Mouse (Mus musculus) heart, postnatal 36 days (tissue): ENCODE data around the gene Rtn4r. TPM values are rescaled to one million over a fixed set of nuclear protein-coding genes. Genes with fewer than 3 reads are reported as not detected.
"Not testable (repeated sequence)": the region's sequence is repeated elsewhere in the genome, so short reads cannot be mapped to it uniquely, and the experiment has no call there.

Experiments used
- DNase-seq, 2 experiments: peaks; one replicate each; pipeline ENCODE4 v3.0.0; 2021 to 2022
- intact Hi-C: fragments of 180-260 bp; cut with DNase I; formaldehyde crosslinking; loops from one replicate; pipeline ENCODE4 v1.15.1; 2025
- microRNA-seq, 2 experiments: library from miRNA; unstranded; fragments of <30 nt; microRNA quantifications; one replicate each; pipeline ENCODE4 v1.2.0; 2021; ENCODE audit warnings: borderline number of aligned reads in 2 of 2
- total RNA-seq, 2 experiments: library from RNA; stranded (reverse); gene quantifications; 2 replicates each; pipeline ENCODE4 v1.2.3; 2021

Gene Rtn4r
- total RNA-seq, 2 experiments from 2014 or later = 2.1 to 6.0 TPM

- intact Hi-C loops = no loop called here
Observed at GRCm38 (mm10) chr16:18185715-18186449, 58.4 kb downstream of the Rtn4r start.

GRCm38 (mm10) chr16:18186798-18187197 is 59.4 kb downstream of the Rtn4r start:
- intact Hi-C loops = no loop called here

More at GRCm38 (mm10) chr16:18185715-18186449, 58.4 kb downstream of the Rtn4r start:
- no peak for DNase-seq

GRCm38 (mm10) chr16:18187221-18187620 is 59.8 kb downstream of the Rtn4r start:
- intact Hi-C loops = no loop called here

More at GRCm38 (mm10) chr16:18186798-18187197, 59.4 kb downstream of the Rtn4r start:
- no peak for DNase-seq

GRCm38 (mm10) chr16:18191006-18191405 is 63.6 kb downstream of the Rtn4r start:
- no peak for DNase-seq
- intact Hi-C loops = no loop called here

More at GRCm38 (mm10) chr16:18187221-18187620, 59.8 kb downstream of the Rtn4r start:
- DNase-seq = no peak

- DNase-seq = no peak
- intact Hi-C loops = no loop called here
Observed at GRCm38 (mm10) chr16:18194208-18194985, 67.0 kb downstream of the Rtn4r start.

- intact Hi-C loops = no loop called here
- DNase-seq = no peak
Observed at GRCm38 (mm10) chr16:18195068-18195467, 67.6 kb downstream of the Rtn4r start.

GRCm38 (mm10) chr16:18195561-18195960 is 68.1 kb downstream of the Rtn4r start:
- DNase-seq, intact Hi-C loops: not testable (repeated sequence)

GRCm38 (mm10) chr16:18197881-18198280 is 70.4 kb downstream of the Rtn4r start:
- intact Hi-C loops = no loop called here
- DNase-seq = no peak

GRCm38 (mm10) chr16:18198365-18199098 is 71.1 kb downstream of the Rtn4r start:
- intact Hi-C loops = no loop called here
- DNase-seq = no peak

- intact Hi-C loops = no loop called here
- no peak for DNase-seq
Observed at GRCm38 (mm10) chr16:18200062-18200461, 72.6 kb downstream of the Rtn4r start.

GRCm38 (mm10) chr16:18201620-18202019 is 74.2 kb downstream of the Rtn4r start:
- intact Hi-C loops = no loop called here
- no peak for DNase-seq

Small RNA genes lying within 50 kb of the gene (microRNA-seq; reads per million reads assigned to microRNA genes)
- gene Mir6366 = 0 reads per million in 2 experiments

Other genes starting within 250 kb of the Rtn4r start
- gene Gm20518, start 236.0 kb upstream of the Rtn4r start, total RNA-seq = under 1 TPM; 0.16 to 0.17 TPM
- under 1 TPM; 0.11 to 0.14 TPM for gene Tssk1, start 233.4 kb upstream of the Rtn4r start, total RNA-seq
- 10 to 100 TPM; 47.3 to 48.6 TPM for gene Dgcr2, start 229.1 kb upstream of the Rtn4r start, total RNA-seq
- gene Tssk2, start 229.0 kb upstream of the Rtn4r start, total RNA-seq = not detected
- 10 to 100 TPM in 1 of 2 experiments, 1 to 10 TPM in 1; 8.7 to 10.6 TPM for gene Ess2, start 216.3 kb upstream of the Rtn4r start, total RNA-seq
- gene Gsc2, start 212.6 kb upstream of the Rtn4r start, total RNA-seq = not detected
- gene Slc25a1, start 199.4 kb upstream of the Rtn4r start, total RNA-seq = 10 to 100 TPM in 1 of 2 experiments, 1 to 10 TPM in 1; 5.9 to 13.9 TPM
- gene Vpreb2, start 147.2 kb upstream of the Rtn4r start, total RNA-seq = not detected
- 10 to 100 TPM; 43.2 to 44.0 TPM for gene Dgcr6, start 74.8 kb upstream of the Rtn4r start, total RNA-seq
- gene Prodh, start 37.4 kb upstream of the Rtn4r start, total RNA-seq = 10 to 100 TPM; 23.6 to 28.4 TPM
- not detected for gene Ccdc188, start 90.2 kb downstream of the Rtn4r start, total RNA-seq
- gene Zdhhc8, start 107.5 kb downstream of the Rtn4r start, total RNA-seq = 10 to 100 TPM; 19.7 to 21.5 TPM
- gene Trmt2a, start 121.0 kb downstream of the Rtn4r start, total RNA-seq = 10 to 100 TPM; 16.1 to 19.8 TPM
- gene Ranbp1, start 121.1 kb downstream of the Rtn4r start, total RNA-seq = 10 to 100 TPM; 34.5 to 42.1 TPM
- not detected for gene Gm49776, start 130.7 kb downstream of the Rtn4r start, total RNA-seq
- 10 to 100 TPM; 12.7 to 14.6 TPM for gene Dgcr8, start 161.6 kb downstream of the Rtn4r start, total RNA-seq
- gene Tango2, start 220.5 kb downstream of the Rtn4r start, total RNA-seq = 100 to 1,000 TPM; 152 to 177 TPM
- 10 to 100 TPM; 21.1 to 25.6 TPM for gene Arvcf, start 220.5 kb downstream of the Rtn4r start, total RNA-seq